Mouse (Mus musculus): ENCODE data around the gene Kdelr3.

The Kdelr3 gene

DNA sequence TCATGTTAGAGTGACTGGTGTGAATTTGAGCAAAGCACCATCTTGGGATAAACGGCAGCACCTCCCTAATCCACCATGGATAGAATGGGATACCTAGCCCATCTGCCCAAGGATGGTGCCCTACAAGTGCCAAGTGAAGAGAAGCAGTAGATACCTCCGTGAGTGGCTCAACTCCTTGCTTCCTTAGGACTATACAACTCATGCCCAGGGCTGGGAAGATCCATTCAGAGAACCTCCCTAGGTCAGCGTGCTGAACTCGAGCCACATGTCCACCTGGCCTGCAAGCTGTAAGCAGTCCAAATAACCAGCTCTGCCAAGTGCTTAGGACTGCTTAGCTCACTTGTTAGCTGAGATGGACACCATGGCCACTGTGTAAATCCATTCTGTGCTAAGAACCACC, 11.0 kb downstream of the Kdelr3 start:
- H3K27me3 ChIP-seq (ENCODE audit: control insufficient read depth, insufficient read depth, low read length, poor library complexity, severe bottlenecking): no peaks in the 10 kb centered on the region; the same call in 1 of the 2 replicates
- no peak for DNase-seq (ENCODE audit: low read depth, low spot score)
- H3K36me3 ChIP-seq (ENCODE audit: control insufficient read depth, insufficient read depth, low read length, poor library complexity, severe bottlenecking): peaks cover 15% of the 10 kb centered on the region

DNA sequence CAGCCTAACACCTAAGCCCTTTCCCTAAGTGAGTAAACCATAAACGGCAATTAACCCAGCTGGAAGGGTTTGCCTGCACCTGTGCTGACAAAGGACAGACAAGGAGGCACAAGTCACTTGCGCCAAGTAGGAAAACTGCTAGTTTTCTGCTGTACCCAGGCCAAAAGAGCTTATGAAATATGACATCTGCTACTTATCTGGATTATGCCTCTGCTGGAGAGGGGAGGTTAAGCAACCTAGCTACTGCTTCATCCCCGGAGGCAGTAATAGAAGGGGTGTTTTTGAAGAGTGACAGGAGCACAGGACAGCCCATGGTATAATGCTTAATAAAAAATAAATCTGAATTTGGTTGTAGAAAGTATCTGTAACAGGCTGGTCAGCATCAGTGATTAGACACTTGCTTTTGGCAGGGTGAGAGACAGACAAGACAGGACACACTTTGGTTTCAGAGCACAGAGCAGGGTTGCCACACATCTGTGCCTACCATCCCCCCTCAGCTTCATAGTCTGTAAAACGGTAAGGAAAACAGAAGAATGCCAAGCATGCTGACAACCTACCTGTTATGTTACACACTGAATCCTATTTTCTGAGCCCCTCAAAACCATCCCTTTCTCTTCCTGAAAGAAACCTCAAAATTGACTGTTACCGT, 11.9 kb downstream of the Kdelr3 start:
- H3K36me3 ChIP-seq (ENCODE audit: control insufficient read depth, insufficient read depth, low read length, poor library complexity, severe bottlenecking): peaks cover 18% of the 10 kb centered on the region
- no peaks in the 10 kb centered on the region; the same call in 1 of the 2 replicates for H3K27me3 ChIP-seq (ENCODE audit: control insufficient read depth, insufficient read depth, low read length, poor library complexity, severe bottlenecking)
- no peak for DNase-seq (ENCODE audit: low read depth, low spot score)

DNA sequence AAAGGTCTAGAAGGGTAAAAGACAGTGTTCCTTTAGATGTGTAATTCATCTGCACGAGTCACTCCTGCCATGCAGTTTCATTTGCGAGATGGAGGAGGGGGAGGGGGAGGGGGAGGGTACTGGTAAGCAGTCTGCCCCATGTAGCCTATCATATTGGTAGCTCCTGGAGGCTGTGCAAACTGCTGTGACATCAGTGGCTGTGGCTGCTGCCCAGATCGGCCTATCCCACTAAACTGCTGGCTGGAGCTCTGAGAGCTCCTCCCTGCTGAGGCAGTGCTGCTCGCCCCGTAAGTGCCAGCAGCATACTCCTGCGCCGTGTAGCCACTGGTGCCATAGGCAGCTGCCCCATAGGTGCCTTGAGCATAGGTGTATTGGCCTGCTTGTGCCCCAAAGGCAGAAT, 13.7 kb downstream of the Kdelr3 start:
- Histone ChIP-seq H3K27me3 (ENCODE audit: control insufficient read depth, insufficient read depth, low read length, poor library complexity, severe bottlenecking) (no peaks in the 10 kb centered on the region; the same call in 1 of the 2 replicates), H3K36me3 (ENCODE audit: control insufficient read depth, insufficient read depth, low read length, poor library complexity, severe bottlenecking) (peaks cover 21% of the 10 kb centered on the region)
- DNase-seq (ENCODE audit: low read depth, low spot score): no peak

DNA sequence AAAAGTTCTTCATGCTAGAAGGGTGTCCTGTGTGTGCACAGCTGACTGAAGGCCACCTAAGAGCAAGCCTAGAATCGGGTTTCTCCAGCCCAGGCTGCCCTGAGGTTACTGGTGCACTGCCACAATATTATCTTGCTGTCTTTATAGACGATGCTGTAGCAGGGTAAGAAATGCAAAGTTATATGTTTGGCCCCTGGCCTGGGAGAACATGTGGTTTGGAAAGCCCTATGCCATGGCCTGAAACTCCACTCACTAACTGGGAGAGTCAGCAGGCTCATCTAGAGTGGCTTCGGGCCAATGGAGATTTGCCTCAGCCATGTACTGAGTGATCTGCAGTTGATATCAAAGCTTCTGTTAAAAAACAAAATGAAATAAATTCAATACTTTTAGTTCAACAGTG, 17.6 kb downstream of the Kdelr3 start:
- H3K36me3 ChIP-seq (ENCODE audit: control insufficient read depth, insufficient read depth, low read length, poor library complexity, severe bottlenecking): peaks cover 32% of the 10 kb centered on the region
- DNase-seq (ENCODE audit: low read depth, low spot score): no peak
- no peaks in the 10 kb centered on the region; the same call in 1 of the 2 replicates for H3K27me3 ChIP-seq (ENCODE audit: control insufficient read depth, insufficient read depth, low read length, poor library complexity, severe bottlenecking)

DNA sequence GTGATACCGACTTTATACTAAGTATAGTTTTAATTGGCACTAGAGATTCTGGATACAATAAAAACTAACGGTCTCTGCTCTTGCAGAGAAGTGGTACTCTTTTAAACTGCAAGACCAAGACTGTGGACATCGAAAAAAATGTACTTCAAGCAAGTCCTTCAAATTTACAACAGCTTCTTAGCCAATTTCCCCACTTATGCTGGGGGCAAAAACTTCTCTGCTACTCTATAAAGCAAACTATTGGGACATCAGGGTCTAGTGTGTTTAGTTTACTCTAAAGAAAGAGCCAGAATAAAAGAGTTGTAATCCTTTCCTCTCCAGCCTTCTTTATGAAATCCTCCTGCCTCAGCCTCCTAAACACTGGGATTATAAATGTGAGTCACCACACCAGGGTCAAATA, 27.8 kb downstream of the Kdelr3 start:
- DNase-seq (ENCODE audit: low read depth, low spot score): no peak
- no peaks in the 10 kb centered on the region for H3K27me3 ChIP-seq (ENCODE audit: control insufficient read depth, insufficient read depth, low read length, poor library complexity, severe bottlenecking)
- peaks cover 15% of the 10 kb centered on the region; the same call in 1 of the 2 replicates for H3K36me3 ChIP-seq (ENCODE audit: control insufficient read depth, insufficient read depth, low read length, poor library complexity, severe bottlenecking)

DNA sequence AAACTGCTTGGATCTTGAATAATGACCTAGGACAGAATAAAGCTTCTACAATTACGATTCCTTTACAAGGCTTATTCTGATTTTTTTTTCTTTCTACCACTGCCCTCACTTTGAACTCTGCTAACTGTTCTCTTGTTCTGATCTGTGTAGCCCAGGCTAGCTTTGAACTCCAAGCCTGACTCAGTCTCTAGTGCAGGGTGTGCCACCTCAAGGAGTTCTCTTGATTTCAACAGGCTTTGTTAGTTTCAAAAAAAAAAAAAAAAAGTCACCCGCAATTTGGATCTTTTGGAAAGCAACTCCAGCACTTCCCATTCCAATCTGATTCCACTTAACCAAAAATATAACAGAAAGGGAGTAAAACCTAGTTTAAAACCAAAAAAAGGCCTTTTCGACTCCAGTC, 29.3 kb downstream of the Kdelr3 start:
- no peaks in the 10 kb centered on the region for H3K27me3 ChIP-seq (ENCODE audit: control insufficient read depth, insufficient read depth, low read length, poor library complexity, severe bottlenecking)
- DNase-seq (ENCODE audit: low read depth, low spot score): no peak
- peaks cover 9% of the 10 kb centered on the region; the same call in 1 of the 2 replicates for H3K36me3 ChIP-seq (ENCODE audit: control insufficient read depth, insufficient read depth, low read length, poor library complexity, severe bottlenecking)

DNA sequence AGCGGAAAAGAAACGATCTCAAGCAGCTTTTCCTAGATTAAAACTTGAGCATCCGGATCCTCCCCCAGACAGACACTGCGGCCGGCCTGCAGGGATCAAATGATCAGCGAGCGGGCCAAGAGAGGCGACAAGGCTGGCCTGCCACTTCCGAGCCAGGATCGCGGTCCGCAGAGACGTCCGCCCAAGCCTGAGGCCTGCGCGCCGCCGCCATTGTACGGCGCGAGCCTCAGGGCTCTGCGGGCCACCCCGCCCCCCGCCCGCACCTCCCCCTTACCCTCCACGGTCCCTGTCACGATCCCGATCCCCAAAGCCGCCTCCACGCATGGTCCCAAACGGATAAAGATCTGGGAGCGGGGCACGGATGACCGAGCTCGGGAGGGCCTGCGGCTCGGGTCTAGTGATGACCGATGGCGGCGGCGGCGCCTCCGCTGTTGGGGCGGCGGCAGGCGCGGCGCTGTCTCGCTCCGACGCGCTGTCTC, 29.7 kb downstream of the Kdelr3 start:
- H3K27me3 ChIP-seq (ENCODE audit: control insufficient read depth, insufficient read depth, low read length, poor library complexity, severe bottlenecking): no peaks in the 10 kb centered on the region
- DNase-seq (ENCODE audit: low read depth, low spot score): no peak
- peaks cover 7% of the 10 kb centered on the region; the same call in 1 of the 2 replicates for H3K36me3 ChIP-seq (ENCODE audit: control insufficient read depth, insufficient read depth, low read length, poor library complexity, severe bottlenecking)

DNA sequence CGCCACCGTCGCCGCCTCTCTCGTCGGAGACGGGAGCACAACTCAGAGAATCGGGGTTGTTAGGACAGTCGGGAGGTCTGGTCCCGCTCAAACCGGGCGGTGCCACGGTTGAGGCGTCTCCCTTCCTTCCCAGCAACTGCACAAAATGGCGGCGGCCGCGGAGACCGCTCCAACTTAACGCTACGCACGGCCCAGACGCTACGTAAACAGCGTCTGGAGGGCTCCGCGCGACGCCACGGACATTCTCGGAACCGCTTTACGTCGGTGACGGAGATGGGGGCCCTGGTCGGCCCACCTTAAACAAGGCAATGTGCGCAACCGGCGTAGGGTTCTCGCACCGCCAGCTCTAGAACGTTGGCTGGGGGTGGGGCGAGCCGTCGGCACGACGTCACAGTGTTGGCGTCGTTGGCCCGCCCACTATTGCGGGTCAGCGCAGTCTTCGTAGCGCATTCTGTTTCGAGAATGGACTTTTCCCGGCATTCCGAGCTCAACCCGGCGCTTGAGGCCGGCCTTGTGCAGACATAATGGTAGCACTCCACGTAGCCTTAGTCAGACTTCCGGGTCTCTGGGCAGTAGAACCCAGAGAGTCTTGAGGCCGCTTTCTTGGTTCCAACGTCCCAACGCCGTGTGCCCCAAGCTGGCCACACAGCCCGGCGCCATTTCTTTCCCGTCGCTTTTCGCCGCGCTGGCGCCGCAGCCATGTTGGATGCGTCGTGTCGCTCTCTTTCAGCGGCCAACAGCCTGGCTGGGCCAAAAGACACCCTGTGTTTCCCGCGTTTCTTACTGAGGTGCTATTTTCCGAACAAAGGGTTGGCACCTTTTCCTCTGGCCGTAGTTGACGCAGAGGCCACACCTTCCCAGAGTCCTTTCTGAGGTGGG, 30.4 kb downstream of the Kdelr3 start, which contains the start of gene Ddx17:
Ddx17 (minus strand) TSS at position 332 of the 879 bp plus-strand sequence.
- no peaks in the 10 kb centered on the region for H3K27me3 ChIP-seq (ENCODE audit: control insufficient read depth, insufficient read depth, low read length, poor library complexity, severe bottlenecking)

DNA sequence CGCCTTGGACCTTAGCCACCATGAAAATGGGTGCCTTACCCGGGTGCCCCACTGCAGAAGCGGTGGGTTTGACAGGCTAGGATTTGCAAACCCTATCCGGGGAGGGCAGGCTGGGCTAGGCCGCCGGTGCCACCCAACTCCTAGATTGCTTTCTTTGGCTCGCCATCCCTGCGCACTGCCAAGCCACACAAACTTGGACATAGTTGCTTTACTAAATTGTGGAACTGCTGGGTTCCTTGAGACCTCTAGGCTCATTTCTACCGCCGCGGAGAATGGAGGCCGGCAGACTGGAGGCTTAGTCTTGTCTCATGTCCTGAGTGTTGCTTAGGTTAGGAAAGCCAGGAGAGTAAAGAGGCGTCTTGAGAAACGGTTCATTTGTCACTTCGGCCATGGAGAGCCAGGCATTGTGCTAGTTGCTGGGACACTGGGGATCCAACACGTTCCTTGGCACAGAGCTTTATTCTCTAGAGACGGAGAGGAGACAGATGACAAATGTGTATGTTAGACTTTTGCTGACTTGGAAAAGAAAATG, 31.1 kb downstream of the Kdelr3 start:
- Histone ChIP-seq H3K27me3 (ENCODE audit: control insufficient read depth, insufficient read depth, low read length, poor library complexity, severe bottlenecking) (no peaks in the 10 kb centered on the region), H3K36me3 (ENCODE audit: control insufficient read depth, insufficient read depth, low read length, poor library complexity, severe bottlenecking) (peaks cover 7% of the 10 kb centered on the region; the same call in 1 of the 2 replicates)
- DNase-seq (ENCODE audit: low read depth, low spot score): no peak

More for the DNA sequence above, 30.4 kb downstream of the Kdelr3 start, which contains the start of gene Ddx17:
- peaks cover 7% of the 10 kb centered on the region; the same call in 1 of the 2 replicates for H3K36me3 ChIP-seq (ENCODE audit: control insufficient read depth, insufficient read depth, low read length, poor library complexity, severe bottlenecking)
- DNase-seq (ENCODE audit: low read depth, low spot score): peak; percentile 98

DNA sequence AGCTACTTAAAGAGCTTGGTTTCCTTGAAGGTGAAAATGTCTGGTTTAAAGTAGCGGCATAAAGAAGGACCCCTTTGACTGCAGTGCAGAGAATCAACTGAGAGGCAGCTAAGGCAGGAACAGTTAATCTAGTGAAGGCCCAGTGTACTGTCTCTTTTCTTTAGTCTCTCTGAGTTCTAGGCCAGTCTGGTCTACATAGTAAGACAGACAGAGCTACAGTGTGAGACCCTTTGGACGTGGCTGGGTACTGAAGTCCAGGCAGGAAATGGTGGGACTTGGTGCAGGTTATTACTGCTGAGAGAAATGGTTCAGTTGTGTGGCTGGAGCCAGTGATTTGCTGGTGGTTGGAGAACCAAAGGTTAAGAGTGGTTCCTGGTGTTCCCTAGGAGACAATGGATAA, 32.0 kb downstream of the Kdelr3 start:
- no peak for DNase-seq (ENCODE audit: low read depth, low spot score)
- Histone ChIP-seq H3K36me3 (ENCODE audit: control insufficient read depth, insufficient read depth, low read length, poor library complexity, severe bottlenecking) (peaks cover 6% of the 10 kb centered on the region; the same call in 1 of the 2 replicates), H3K27me3 (ENCODE audit: control insufficient read depth, insufficient read depth, low read length, poor library complexity, severe bottlenecking) (no peaks in the 10 kb centered on the region)

DNA sequence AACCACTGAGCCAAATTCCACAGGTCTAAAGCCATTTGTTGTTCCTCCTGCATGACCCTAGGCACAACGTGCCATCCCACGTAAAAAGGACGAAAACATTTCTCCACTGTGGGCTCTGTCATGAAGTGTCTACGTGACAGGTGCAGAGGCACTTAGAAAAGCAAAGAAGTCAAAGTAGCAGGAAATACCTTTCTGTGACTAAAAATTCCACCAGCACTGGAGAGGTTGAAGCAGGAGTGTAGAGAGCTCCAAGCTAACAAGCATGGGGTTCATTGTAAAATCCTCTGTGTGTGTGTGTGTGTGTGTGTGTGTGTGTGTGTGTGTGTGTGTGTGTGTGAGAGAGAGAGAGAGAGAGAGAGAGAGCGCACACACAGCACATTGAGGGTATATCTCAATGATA, 36.4 kb downstream of the Kdelr3 start:
- Histone ChIP-seq H3K36me3 (ENCODE audit: control insufficient read depth, insufficient read depth, low read length, poor library complexity, severe bottlenecking) (no peaks in the 10 kb centered on the region), H3K27me3 (ENCODE audit: control insufficient read depth, insufficient read depth, low read length, poor library complexity, severe bottlenecking) (no peaks in the 10 kb centered on the region)
- DNase-seq (ENCODE audit: low read depth, low spot score): no peak

DNA sequence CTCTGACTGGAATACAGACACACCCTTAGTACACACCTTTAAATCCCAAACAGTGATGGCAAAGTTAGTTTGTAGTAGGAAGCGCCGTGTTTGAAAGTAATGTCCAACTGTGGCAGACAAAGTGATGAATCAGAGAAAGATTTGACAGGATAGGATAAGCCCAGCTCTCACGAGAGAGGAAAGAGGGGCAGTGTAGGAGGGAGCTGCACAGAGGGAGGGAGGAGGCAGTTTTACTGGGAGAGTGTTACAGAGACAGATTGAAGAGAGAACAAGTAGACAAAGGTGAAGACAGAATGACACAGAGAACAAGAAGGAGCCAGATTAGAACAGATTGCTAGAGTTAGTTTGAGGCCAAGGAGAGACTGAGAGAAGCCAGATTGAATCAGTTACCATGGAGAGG, 43.4 kb downstream of the Kdelr3 start:
- Histone ChIP-seq H3K27me3 (ENCODE audit: control insufficient read depth, insufficient read depth, low read length, poor library complexity, severe bottlenecking) (peaks cover 2% of the 10 kb centered on the region; the same call in 1 of the 2 replicates), H3K36me3 (ENCODE audit: control insufficient read depth, insufficient read depth, low read length, poor library complexity, severe bottlenecking) (no peaks in the 10 kb centered on the region)
- no peak for DNase-seq (ENCODE audit: low read depth, low spot score)

DNA sequence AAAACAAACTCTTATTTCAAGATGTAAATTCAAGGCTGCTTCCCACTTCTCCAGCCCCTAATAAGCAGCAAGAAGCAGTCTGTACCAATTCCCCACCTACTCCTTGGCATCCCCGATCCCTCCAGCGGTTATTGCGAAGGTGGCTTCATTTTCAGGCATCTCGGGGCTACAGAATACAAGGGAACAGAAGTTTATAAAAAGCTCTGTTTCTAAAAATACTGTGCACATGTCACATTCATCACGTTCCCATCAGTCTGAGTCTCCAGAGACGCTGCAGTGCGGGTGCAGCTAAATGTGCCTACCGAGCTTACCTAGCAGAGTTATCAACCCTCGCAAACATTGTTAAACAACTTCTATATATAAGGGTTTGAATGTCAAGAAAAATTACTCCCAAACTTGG, 46.2 kb downstream of the Kdelr3 start:
- H3K36me3 ChIP-seq (ENCODE audit: control insufficient read depth, insufficient read depth, low read length, poor library complexity, severe bottlenecking): no peaks in the 10 kb centered on the region
- DNase-seq (ENCODE audit: low read depth, low spot score): no peak
- H3K27me3 ChIP-seq (ENCODE audit: control insufficient read depth, insufficient read depth, low read length, poor library complexity, severe bottlenecking): peaks cover 2% of the 10 kb centered on the region; the same call in 1 of the 2 replicates

DNA sequence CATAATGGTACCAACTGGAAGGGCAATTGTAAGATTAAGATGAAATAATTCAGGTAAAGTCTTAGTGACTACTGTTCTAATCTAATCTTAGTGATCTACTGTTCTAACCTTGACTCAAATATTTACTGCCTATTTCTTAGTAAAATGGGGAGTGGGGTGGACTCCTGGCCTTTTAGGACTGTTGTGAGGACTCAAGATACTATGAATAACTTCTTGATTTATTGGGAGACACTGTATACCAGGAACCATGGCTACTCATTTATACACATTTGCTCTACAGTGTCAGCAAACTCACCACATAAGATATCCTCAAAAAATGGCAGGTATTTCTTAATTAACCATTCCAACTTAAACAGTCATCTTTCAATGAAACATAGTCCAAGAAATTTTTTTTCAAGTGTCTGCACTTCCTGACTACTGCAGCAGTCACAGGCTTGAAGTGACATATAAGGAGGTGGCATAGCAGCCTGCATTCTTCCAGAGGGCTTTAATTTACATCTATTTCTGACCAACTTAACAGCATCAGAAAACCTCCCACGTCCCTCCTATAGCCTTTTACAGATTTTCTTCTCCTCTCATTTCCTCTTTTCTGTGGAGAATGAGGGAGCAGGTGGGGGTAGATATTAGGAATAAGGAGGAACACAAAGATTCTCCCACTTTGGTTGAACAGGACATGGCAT, 59.5 kb downstream of the Kdelr3 start:
- Histone ChIP-seq H3K36me3 (ENCODE audit: control insufficient read depth, insufficient read depth, low read length, poor library complexity, severe bottlenecking) (no peaks in the 10 kb centered on the region), H3K27me3 (ENCODE audit: control insufficient read depth, insufficient read depth, low read length, poor library complexity, severe bottlenecking) (no peaks in the 10 kb centered on the region)
- DNase-seq (ENCODE audit: low read depth, low spot score): no peak

Data from splenic B cell, adult 2 months (primary cell).